Mouse (Mus musculus) stomach, postnatal 0 days (tissue): ENCODE data around the gene Fam149a. TPM values are rescaled to one million over a fixed set of nuclear protein-coding genes. Genes with fewer than 3 reads are reported as not detected.
"Not testable (repeated sequence)": the region's sequence is repeated elsewhere in the genome, so short reads cannot be mapped to it uniquely, and the experiment has no call there.

Experiments used
- ATAC-seq: fragments of 200-750 bp; cut with Nextera tagmentation; 2 replicates; pipeline ENCODE4 v1.8.0; 2017; ENCODE audit not compliant: low FRiP score, low TSS enrichment
- DNase-seq: peaks from one replicate; pipeline ENCODE4 v3.0.0-alpha.2; 2016; ENCODE audit warnings: low spot score
- H3K27ac ChIP-seq: fragments of 300-500 bp; sonication (generic); replicated peaks from 2 replicates; pipeline ENCODE4 v1.5.1; 2014; ENCODE audit warnings: mild to moderate bottlenecking, control low read depth
- H3K27me3 ChIP-seq: fragments of 300-500 bp; sonication (generic); 2 replicates; pipeline ENCODE4 v1.6.1; 2014; ENCODE audit warnings: low read length; ENCODE audit not compliant: control insufficient read depth, insufficient read depth
- H3K36me3 ChIP-seq: fragments of 300-500 bp; sonication (generic); 2 replicates; pipeline ENCODE4 v1.6.1; 2014; ENCODE audit warnings: low read length, mixed read lengths; ENCODE audit not compliant: control insufficient read depth, insufficient read depth
- H3K4me1 ChIP-seq: fragments of 300-500 bp; sonication (generic); replicated peaks from 2 replicates; pipeline ENCODE4 v1.6.1; 2014; ENCODE audit warnings: antibody characterized with exemption; ENCODE audit not compliant: control insufficient read depth, insufficient read depth
- H3K4me2 ChIP-seq: fragments of 300-500 bp; sonication (generic); replicated peaks from 2 replicates; pipeline ENCODE4 v1.6.1; 2014; ENCODE audit warnings: low read depth, mild to moderate bottlenecking, control low read depth, moderate library complexity
- H3K4me3 ChIP-seq: fragments of 300-500 bp; sonication (generic); 2 replicates; pipeline ENCODE4 v1.5.1; 2014; ENCODE audit warnings: low read depth, low read length, control low read depth
- H3K9ac ChIP-seq: fragments of 300-500 bp; sonication (generic); 2 replicates; pipeline ENCODE4 v1.6.1; 2014; ENCODE audit warnings: mild to moderate bottlenecking, low read length, control low read depth, mixed read lengths
- H3K9me3 ChIP-seq: fragments of 300-500 bp; sonication (generic); 2 replicates; pipeline ENCODE4 v1.6.1; 2016; ENCODE audit warnings: low read length; ENCODE audit not compliant: control insufficient read depth
- CTCF ChIP-seq: IDR thresholded peaks from 2 replicates; pipeline ENCODE4 v1.5.1; 2016; ENCODE audit warnings: antibody characterized with exemption, low read depth, mild to moderate bottlenecking, moderate library complexity
- EP300 ChIP-seq: optimal IDR thresholded peaks from 2 replicates; pipeline ENCODE3; 2016; ENCODE audit warnings: antibody characterized with exemption
- WGBS: fragments of 180-500 bp; shearing (Covaris S2); extraction: QIAGEN DNeasy Blood & Tissue Kit; methylation state at CpG from one replicate; pipeline ENCODE4 v1.1.7; 2014; 5-methylcytosine and 5-hydroxymethylcytosine counted together
- polyA plus RNA-seq: library from polyadenylated mRNA; unstranded; fragments of >200 nt; fragmentation: Nextera tagmentation; extraction: Ambion mirVana; gene quantifications from 2 replicates; pipeline ENCODE4 v1.2.1, GENCODE M21; 2015

Gene Fam149a
- polyA plus RNA-seq, 1 experiment from 2014 or later: 15.9 TPM

- Histone ChIP-seq H3K9me3 (no peaks in the 10 kb centered on the region), H3K27me3 (no peaks in the 10 kb centered on the region), H3K4me1 (no peaks in the 10 kb centered on the region), H3K4me2 (no peak overlapping the region), H3K36me3 (0 out of 2 replicates have a peak, but pooled peaks cover 2% of the 10 kb centered on the region), H3K9ac (no peak overlapping the region), H3K27ac (no peak overlapping the region; the same call in 1 of the 2 replicates), H3K4me3 (no peak overlapping the region)
- no peak for TF ChIP-seq EP300
- TF ChIP-seq CTCF: no peak
- DNase-seq (no peak), ATAC-seq (peak; percentile 72)
- 66% methylated on average over 12 of the region's 12 CpGs for whole genome bisulfite sequencing
Measured at GRCm38 (mm10) chr8:45341630-45342628, 40.2 kb downstream of the Fam149a start.

- Histone ChIP-seq H3K36me3 (0 out of 2 replicates have a peak, but pooled peaks cover 2% of the 10 kb centered on the region), H3K4me1 (no peaks in the 10 kb centered on the region)
Measured at GRCm38 (mm10) chr8:45333493-45333892, 48.6 kb downstream of the Fam149a start.

GRCm38 (mm10) chr8:45332685-45333409, 49.2 kb downstream of the Fam149a start, which contains the start of gene Cyp4v3:
Cyp4v3 (minus strand) TSS chr8:45333216.
- TF ChIP-seq CTCF (no peak), EP300 (no peak)
- Histone ChIP-seq H3K27me3 (no peaks in the 10 kb centered on the region), H3K4me2 (peak within 1 kb of the TSS; percentile 88), H3K27ac (peak within 1 kb of the TSS; percentile 41), H3K4me1 (no peaks in the 10 kb centered on the region), H3K9me3 (no peaks in the 10 kb centered on the region), H3K36me3 (0 out of 2 replicates have a peak, but pooled peaks cover 2% of the 10 kb centered on the region), H3K9ac (peak within 1 kb of the TSS; percentile 69), H3K4me3 (peak within 1 kb of the TSS; percentile 59)
- 2% methylated on average over 44 of the region's 44 CpGs for WGBS
- ATAC-seq (peak; percentile 93), DNase-seq (peak; percentile 88)

More at GRCm38 (mm10) chr8:45333493-45333892, 48.6 kb downstream of the Fam149a start:
- WGBS: 11% methylated on average over 8 of the region's 8 CpGs
- Histone ChIP-seq H3K4me2 (peak overlapping the region; percentile 88), H3K4me3 (peak overlapping the region; percentile 59), H3K27ac (peak overlapping the region; percentile 3; the same call in 1 of the 2 replicates), H3K9ac (peak overlapping the region; percentile 69), H3K9me3 (no peaks in the 10 kb centered on the region), H3K27me3 (no peaks in the 10 kb centered on the region)
- DNase-seq: no peak
- no peak for TF ChIP-seq EP300
- TF ChIP-seq CTCF: no peak
- ATAC-seq: peak; percentile 65

GRCm38 (mm10) chr8:45330856-45331255, 51.2 kb downstream of the Fam149a start:
- Histone ChIP-seq H3K9ac (no peak overlapping the region), H3K9me3 (no peaks in the 10 kb centered on the region), H3K27me3 (no peaks in the 10 kb centered on the region), H3K27ac (no peak overlapping the region), H3K4me2 (no peak overlapping the region), H3K4me1 (no peaks in the 10 kb centered on the region), H3K4me3 (no peak overlapping the region), H3K36me3 (no peaks in the 10 kb centered on the region)
- 69% methylated on average over 3 of the region's 3 CpGs for WGBS
- ATAC-seq (no peak), DNase-seq (no peak)
- TF ChIP-seq EP300 (no peak), CTCF (no peak)

- Histone ChIP-seq H3K36me3 (no peaks in the 10 kb centered on the region), H3K9me3 (no peaks in the 10 kb centered on the region), H3K4me2 (no peak overlapping the region), H3K4me3 (no peak overlapping the region), H3K27ac (no peak overlapping the region), H3K27me3 (no peaks in the 10 kb centered on the region), H3K9ac (no peak overlapping the region), H3K4me1 (no peaks in the 10 kb centered on the region)
- 80% methylated on average over 6 of the region's 6 CpGs for WGBS
- DNase-seq: no peak
- TF ChIP-seq CTCF (no peak), EP300 (no peak)
- no peak for ATAC-seq
Measured at GRCm38 (mm10) chr8:45329206-45329980, 52.7 kb downstream of the Fam149a start.

- H3K36me3 ChIP-seq, H3K9me3 ChIP-seq, H3K4me3 ChIP-seq, DNase-seq, H3K27ac ChIP-seq, ATAC-seq, H3K4me1 ChIP-seq, H3K9ac ChIP-seq, H3K27me3 ChIP-seq, H3K4me2 ChIP-seq: not testable (repeated sequence)
Measured at GRCm38 (mm10) chr8:45327076-45327475, 55.0 kb downstream of the Fam149a start.
